In the genomic region with DNA sequence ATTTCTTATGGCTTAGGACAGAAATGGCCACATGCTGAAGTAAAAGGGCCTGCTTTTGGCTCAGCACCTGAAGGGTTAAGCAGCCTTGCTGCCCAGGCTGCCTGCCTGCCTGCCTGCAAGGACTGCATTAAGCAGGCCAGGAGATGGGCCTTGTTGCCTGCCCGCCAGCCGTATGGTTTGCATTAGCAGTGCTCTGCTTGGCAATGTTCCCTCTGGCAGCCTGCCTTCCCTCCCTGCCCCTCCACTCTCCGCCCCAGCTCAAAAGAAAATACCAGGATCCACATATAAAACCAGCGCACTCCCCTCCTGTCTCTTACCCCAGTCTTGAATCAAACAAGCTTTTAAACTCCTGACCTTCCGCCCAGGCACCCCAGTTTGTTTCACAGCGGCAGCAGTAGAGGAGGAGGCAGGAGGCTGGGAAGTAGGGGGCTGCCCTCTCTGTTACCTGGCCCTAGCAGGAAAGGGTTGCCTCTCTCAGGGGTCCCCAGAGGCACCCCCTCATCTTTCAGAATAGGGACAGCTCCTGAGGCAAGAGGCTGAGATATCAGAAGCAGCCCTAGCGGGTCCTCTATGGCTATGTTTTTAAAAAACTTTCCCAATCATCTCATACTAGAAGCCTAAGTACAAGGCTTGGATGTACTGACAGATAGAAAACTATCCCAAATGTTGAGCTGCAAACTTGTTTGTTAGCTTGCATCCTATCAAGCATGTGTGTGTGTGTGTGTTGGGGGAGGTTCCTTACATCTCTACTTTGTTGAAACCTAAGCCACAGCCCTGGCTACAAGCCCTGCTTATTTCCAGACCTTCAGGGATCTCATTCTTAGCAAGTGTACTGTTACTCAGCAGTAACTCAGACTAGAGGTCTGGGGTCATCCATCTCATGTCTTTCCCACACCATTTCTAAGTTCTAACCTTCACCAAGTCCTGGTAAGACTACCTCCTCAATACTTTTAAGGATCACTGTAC, we compare ENCODE assay signal across 8 mouse cellular contexts.
DNase-seq lines count a peak whose midpoint lies in the region; ATAC-seq and TF ChIP-seq lines count a peak whose summit lies in the region.

No protein-coding gene starts in this region.

- intact Hi-C loops in heart, postnatal 14 days (cut with DNase I): no loop called here

- no peaks in the 10 kb centered on the region for H3K36me3 ChIP-seq in liver, adult 2 months (ENCODE audit: control insufficient read depth, insufficient read depth, low read length)
- H3K36me3 ChIP-seq in neural tube, embryonic 14.5 days (ENCODE audit: control insufficient read depth, insufficient read depth, low read length): no peaks in the 10 kb centered on the region

- H3K79me2 ChIP-seq in liver, adult 2 months (ENCODE audit: control insufficient read depth, insufficient read depth, low read length): no peaks in the 10 kb centered on the region; the same call in 1 of the 2 replicates

- H3K9me3 ChIP-seq in neural tube, embryonic 14.5 days (ENCODE audit: control insufficient read depth, low read length): no peaks in the 10 kb centered on the region

- no peak for TF ChIP-seq POLR2A in liver, adult 2 months (IDR thresholded peaks at IDR 0.05; ENCODE audit: extremely low read depth, insufficient read depth, low read length)

- H3K27ac ChIP-seq in liver, adult 2 months (replicated peaks; ENCODE audit: insufficient read depth, low read depth, low read length): no peak overlapping the region
- H3K27ac ChIP-seq in neural tube, embryonic 14.5 days (ENCODE audit: low read depth, low read length): 0 out of 2 replicates have a peak overlapping the region, but pooled peaks have one; percentile 45

- peaks cover 9% of the 10 kb centered on the region for H3K4me1 ChIP-seq in liver, adult 2 months (ENCODE audit: control insufficient read depth, insufficient read depth, low read length)
- peaks cover 23% of the 10 kb centered on the region; the same call in 1 of the 2 replicates for H3K4me1 ChIP-seq in neural tube, embryonic 14.5 days (ENCODE audit: control insufficient read depth, insufficient read depth, low read length)

- 50% methylated on average over 7 of the region's 7 CpGs for WGBS in liver, adult 2 months
- 27% methylated on average over 7 of the region's 7 CpGs for WGBS in neural tube, embryonic 14.5 days

- H3K4me3 ChIP-seq in liver, adult 2 months (ENCODE audit: insufficient read depth, low read depth, low read length): no peak overlapping the region
- no peak overlapping the region for H3K4me3 ChIP-seq in neural tube, embryonic 14.5 days (ENCODE audit: low read depth, low read length)

- H3K4me2 ChIP-seq in neural tube, embryonic 14.5 days (ENCODE audit: low read depth, low read length): no peak overlapping the region

- peak; percentile 94 for ATAC-seq in neural tube, embryonic 14.5 days (ENCODE audit: low read depth)

- no peak for TF ChIP-seq CTCF in liver, adult 2 months (IDR thresholded peaks at IDR 0.05; ENCODE audit: low read depth, low read length)

- H3K27me3 ChIP-seq in liver, adult 2 months (ENCODE audit: control insufficient read depth, insufficient read depth, low read length): no peaks in the 10 kb centered on the region
- H3K27me3 ChIP-seq in neural tube, embryonic 14.5 days (ENCODE audit: control insufficient read depth, insufficient read depth, low read length): no peaks in the 10 kb centered on the region

- no peak overlapping the region for H3K9ac ChIP-seq in liver, adult 2 months (ENCODE audit: low read depth, low read length)
- H3K9ac ChIP-seq in neural tube, embryonic 14.5 days (replicated peaks; ENCODE audit: low read depth, low read length): no peak overlapping the region

- peak; percentile 7 to 13 for DNase-seq in spleen, adult 18-20 months
- DNase-seq in spleen, postnatal 14 days (ENCODE audit: low spot score in 2 of 2): no peak
- peak; percentile 88 for DNase-seq in forelimb bud, embryonic 11.5 days (ENCODE audit: low read depth, low spot score)
- peak; percentile 80 to 81 for DNase-seq in heart, postnatal 14 days
- peak; percentile 79 to 86 for DNase-seq in kidney, postnatal 36 days
- peak; percentile 30 for DNase-seq in liver, adult 2 months (ENCODE audit: extremely low read depth, low read depth, low spot score)
- peak; percentile 39 to 69 for DNase-seq in urinary bladder, postnatal 36 days (ENCODE audit: low spot score in 2 of 2)

Comparison
In these comparisons a context has a peak if more than half of its experiments do, and no peak if none do; other contexts are left out.
1. DNase-seq: peak in spleen, adult 18-20 months (2 of 2), forelimb bud, embryonic 11.5 days (single experiment), heart, postnatal 14 days (2 of 2), kidney, postnatal 36 days (2 of 2), liver, adult 2 months (single experiment) and urinary bladder, postnatal 36 days (2 of 2); none in spleen, postnatal 14 days (0 of 2).